Mouse (Mus musculus) ES-E14 (cell line): Measurements from ENCODE around the gene Cers6. TPM values are rescaled to one million over a fixed set of nuclear protein-coding genes. Genes with fewer than 3 reads are reported as not detected.

Experiments used
- DNase-seq: peaks from one replicate; pipeline ENCODE4 v3.0.0-alpha.2; 2013; ENCODE audit warnings: low read depth, low spot score
- H3K27ac ChIP-seq: 2 replicates; pipeline ENCODE4 v1.5.1; 2012; ENCODE audit warnings: low read depth, mild to moderate bottlenecking, low read length, moderate library complexity, mixed read lengths; ENCODE audit not compliant: poor library complexity, insufficient read depth, severe bottlenecking
- H3K36me3 ChIP-seq: 2 replicates; pipeline ENCODE4 v1.6.1; 2012; ENCODE audit warnings: mild to moderate bottlenecking, low read length, moderate library complexity, mixed read lengths; ENCODE audit not compliant: control insufficient read depth, poor library complexity, insufficient read depth, severe bottlenecking
- H3K4me1 ChIP-seq, 2 experiments: fragments of 150-350 bp in 1 of 2; sonication (generic) in 1 of 2; 2 replicates each; pipeline ENCODE4 v1.6.1; 2012; ENCODE audit warnings: low read length in 2 of 2, mild to moderate bottlenecking in 1 of 2, mixed read lengths in 1 of 2; ENCODE audit not compliant: control insufficient read depth in 2 of 2, insufficient read depth in 2 of 2, poor library complexity in 1 of 2
- H3K4me3 ChIP-seq, 2 experiments: fragments of 150-350 bp in 1 of 2; sonication (generic) in 1 of 2; 2 replicates each; pipeline ENCODE4 v1.5.1; 2012; ENCODE audit warnings: low read length in 2 of 2, low read depth in 1 of 2, mild to moderate bottlenecking in 1 of 2, mixed read lengths in 1 of 2; ENCODE audit not compliant: insufficient read depth in 1 of 2, poor library complexity in 1 of 2, severe bottlenecking in 1 of 2
- H3K9ac ChIP-seq: 2 replicates; pipeline ENCODE4 v1.6.1; 2012; ENCODE audit warnings: low read depth, mild to moderate bottlenecking, low read length, mixed read lengths; ENCODE audit not compliant: poor library complexity, insufficient read depth, severe bottlenecking
- H3K9me3 ChIP-seq: fragments of 150-350 bp; sonication (generic); 2 replicates; pipeline ENCODE4 v1.6.1; 2012; ENCODE audit warnings: low read depth, mild to moderate bottlenecking, low read length; ENCODE audit not compliant: control insufficient read depth, insufficient read depth
- CHD2 ChIP-seq: IDR thresholded peaks from 2 replicates; pipeline ENCODE4 v1.6.1; 2014; ENCODE audit warnings: mild to moderate bottlenecking, low read depth, low read length, inconsistent platforms
- HCFC1 ChIP-seq: IDR thresholded peaks from 2 replicates; pipeline ENCODE4 v1.6.1; 2012; ENCODE audit warnings: low read length, inconsistent platforms, borderline replicate concordance; ENCODE audit not compliant: insufficient read depth
- MAFK ChIP-seq: IDR thresholded peaks from 2 replicates; pipeline ENCODE4 v1.6.1; 2014; ENCODE audit warnings: mild to moderate bottlenecking, low read depth, low read length, inconsistent platforms; ENCODE audit not compliant: insufficient read depth
- ZC3H11A ChIP-seq: IDR thresholded peaks from 2 replicates; pipeline ENCODE4 v1.6.1; 2012; ENCODE audit warnings: low read depth, mild to moderate bottlenecking, inconsistent platforms, low read length, borderline replicate concordance
- ZNF384 ChIP-seq: IDR thresholded peaks from 2 replicates; pipeline ENCODE4 v1.6.1; 2012; ENCODE audit warnings: low read depth, low read length, inconsistent platforms
- in situ Hi-C, 2 experiments: fragments of 600-800 bp; cut with MboI; formaldehyde crosslinking; loops; one replicate each; pipeline ENCODE4 v1.15.1; 2025; ENCODE audit warnings: low sequenced_read_pairs in 2 of 2, inconsistent platforms in 1 of 2; ENCODE audit not compliant: unreplicated experiment in 2 of 2
- total RNA-seq: library from RNA; depleted of rRNA; stranded (reverse); fragments of 300-350 nt; gene quantifications from 2 replicates; pipeline ENCODE4 v1.2.3, GENCODE M21; 2012

Cers6 gene
- total RNA-seq, 1 experiment: 33.6 TPM

GRCm38 (mm10) chr2:69112609-69113008 lies 251.4 kb downstream of the Cers6 start:
- in situ Hi-C loops: no loop called here
- no peak overlapping the region for H3K27ac ChIP-seq
- H3K4me1 ChIP-seq: no peaks in the 10 kb centered on the region

GRCm38 (mm10) chr2:69113829-69114547 lies 252.7 kb downstream of the Cers6 start:
- in situ Hi-C loops: no loop called here
- H3K4me1 ChIP-seq: no peaks in the 10 kb centered on the region
- H3K4me3 ChIP-seq: no peak overlapping the region
- H3K9ac ChIP-seq: no peak overlapping the region
- no peak overlapping the region for H3K27ac ChIP-seq
- H3K9me3 ChIP-seq: no peaks in the 10 kb centered on the region
- no peaks in the 10 kb centered on the region for H3K36me3 ChIP-seq
- no peak for DNase-seq
- TF ChIP-seq CHD2: no peak
- TF ChIP-seq ZC3H11A: no peak

More at GRCm38 (mm10) chr2:69112609-69113008, 251.4 kb downstream of the Cers6 start:
- no peak for DNase-seq
- Histone ChIP-seq H3K36me3 (no peaks in the 10 kb centered on the region), H3K9ac (no peak overlapping the region), H3K9me3 (no peaks in the 10 kb centered on the region), H3K4me3 (no peak overlapping the region)
- TF ChIP-seq ZNF384: no peak
- TF ChIP-seq CHD2: no peak
- TF ChIP-seq MAFK: no peak
- TF ChIP-seq HCFC1: no peak
- TF ChIP-seq ZC3H11A: no peak

- Histone ChIP-seq H3K4me3 (no peak overlapping the region), H3K9me3 (no peaks in the 10 kb centered on the region), H3K9ac (no peak overlapping the region), H3K36me3 (no peaks in the 10 kb centered on the region), H3K27ac (no peak overlapping the region), H3K4me1 (no peaks in the 10 kb centered on the region)
- in situ Hi-C loops: no loop called here
- no peak for DNase-seq
- TF ChIP-seq HCFC1 (no peak), ZC3H11A (no peak), CHD2 (no peak), ZNF384 (no peak), MAFK (no peak)
Observed at GRCm38 (mm10) chr2:69115921-69116320, 254.7 kb downstream of the Cers6 start.

GRCm38 (mm10) chr2:69116767-69117166 lies 255.5 kb downstream of the Cers6 start:
- Histone ChIP-seq H3K9me3 (no peaks in the 10 kb centered on the region), H3K4me1 (no peaks in the 10 kb centered on the region), H3K9ac (no peak overlapping the region), H3K36me3 (no peaks in the 10 kb centered on the region), H3K4me3 (no peak overlapping the region), H3K27ac (no peak overlapping the region)
- no peak for DNase-seq
- in situ Hi-C loops: no loop called here
- TF ChIP-seq MAFK (no peak), ZC3H11A (no peak), CHD2 (no peak), ZNF384 (no peak), HCFC1 (no peak)

- no peaks in the 10 kb centered on the region for H3K36me3 ChIP-seq
- in situ Hi-C loops: no loop called here
- H3K4me1 ChIP-seq: no peaks in the 10 kb centered on the region
- no peak for DNase-seq
- H3K9me3 ChIP-seq: no peaks in the 10 kb centered on the region
- H3K4me3 ChIP-seq: no peak overlapping the region
- TF ChIP-seq ZC3H11A (no peak), HCFC1 (no peak), MAFK (no peak), CHD2 (no peak), ZNF384 (no peak)
- H3K27ac ChIP-seq: no peak overlapping the region
- H3K9ac ChIP-seq: no peak overlapping the region
Observed at GRCm38 (mm10) chr2:69118994-69119393, 257.8 kb downstream of the Cers6 start.
